Mouse (Mus musculus) mouse embryonic stem cell (cell line): ENCODE results near the gene Wdr20.
"Not testable (repeated sequence)": the region's sequence is repeated elsewhere in the genome, so short reads cannot be mapped to it uniquely, and the experiment has no call there.

Experiments used
- in situ Hi-C, 2 experiments: fragments of 300-500 bp; cut with MboI; formaldehyde crosslinking; loops; 1 replicate in 1 of 2; 3 replicates in 1 of 2; pipeline ENCODE4 v1.14.3; 2019 to 2020; ENCODE audit warnings: low sequenced_read_pairs in 2 of 2, low pct_unique_long_range_greater_than_20kb in 1 of 2, mixed read lengths in 1 of 2; ENCODE audit not compliant: unreplicated experiment in 1 of 2

Gene Wdr20

DNA sequence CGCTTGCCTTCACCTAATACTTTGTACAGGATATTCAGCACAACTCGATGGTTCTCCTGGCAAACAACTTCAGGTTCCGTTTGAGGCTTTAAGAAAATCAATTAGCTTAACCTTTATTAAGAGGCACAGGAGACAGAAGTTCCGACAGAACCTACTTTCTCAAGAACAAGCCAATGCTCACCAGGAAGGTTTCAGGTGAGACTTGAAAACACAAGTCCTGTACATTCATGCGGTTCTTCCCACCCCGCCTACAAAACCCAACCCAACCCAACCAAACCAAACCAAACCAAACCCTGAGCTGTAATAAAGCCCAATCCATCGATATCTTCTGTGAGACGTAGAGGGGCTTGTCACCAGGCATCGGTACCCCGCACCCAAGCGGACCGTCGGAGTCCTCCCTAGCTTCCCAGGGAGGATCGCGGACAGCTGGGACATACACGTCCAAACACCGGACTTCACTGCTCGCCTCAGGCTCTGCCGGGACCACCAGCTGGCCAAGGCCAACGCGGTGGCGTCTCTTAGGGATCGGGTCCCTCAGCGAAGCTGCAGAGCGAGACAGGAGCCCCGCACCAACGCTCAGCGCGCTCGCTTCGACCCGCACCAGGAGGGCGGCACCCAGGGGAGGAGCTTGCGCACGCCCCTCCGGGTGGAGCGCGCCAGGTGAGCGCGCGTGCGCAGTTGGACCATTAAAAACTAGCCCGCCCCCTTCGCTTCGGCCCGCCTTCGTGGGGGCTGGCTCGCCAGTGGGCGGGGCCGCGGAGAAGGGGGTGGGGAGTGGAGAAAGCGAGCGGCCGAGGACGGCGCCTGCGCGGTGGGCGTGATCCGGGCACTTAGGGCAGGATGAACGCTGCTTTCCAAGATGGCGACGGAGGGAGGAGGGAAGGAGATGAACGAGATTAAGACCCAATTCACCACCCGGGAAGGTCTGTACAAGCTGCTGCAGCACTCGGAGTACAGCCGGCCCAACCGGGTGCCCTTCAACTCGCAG lies at the start of gene Wdr20:
Gene Wdr20 (plus strand): TSS at position 775 of the 988 bp plus-strand sequence.
- in situ Hi-C loops = loop anchor here in 1 of 2 experiments (10.0 kb wide), 1 partner anchor 107 kb away; the partner anchor contains the start of gene Mok

DNA sequence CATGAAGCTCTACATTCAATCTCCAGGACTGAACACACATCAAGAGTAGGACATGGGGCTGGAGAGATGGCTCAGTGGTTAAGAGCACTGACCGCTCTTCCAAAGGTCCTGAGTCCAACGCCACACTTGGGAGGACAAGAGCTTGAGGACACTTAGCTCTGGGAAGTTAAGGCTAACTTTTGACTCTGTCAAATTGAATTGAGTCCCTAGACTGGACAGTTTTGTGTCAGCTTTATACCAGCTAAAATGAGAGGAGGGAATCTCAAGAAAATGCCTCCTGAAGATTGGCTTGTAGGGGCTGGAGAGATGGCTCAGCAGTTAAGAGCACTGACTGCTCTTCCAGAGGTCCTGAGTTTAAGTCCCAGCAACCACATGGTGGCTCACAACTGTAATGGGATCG lies 48.8 kb upstream of the Wdr20 start:
- in situ Hi-C loops = not testable (repeated sequence)

DNA sequence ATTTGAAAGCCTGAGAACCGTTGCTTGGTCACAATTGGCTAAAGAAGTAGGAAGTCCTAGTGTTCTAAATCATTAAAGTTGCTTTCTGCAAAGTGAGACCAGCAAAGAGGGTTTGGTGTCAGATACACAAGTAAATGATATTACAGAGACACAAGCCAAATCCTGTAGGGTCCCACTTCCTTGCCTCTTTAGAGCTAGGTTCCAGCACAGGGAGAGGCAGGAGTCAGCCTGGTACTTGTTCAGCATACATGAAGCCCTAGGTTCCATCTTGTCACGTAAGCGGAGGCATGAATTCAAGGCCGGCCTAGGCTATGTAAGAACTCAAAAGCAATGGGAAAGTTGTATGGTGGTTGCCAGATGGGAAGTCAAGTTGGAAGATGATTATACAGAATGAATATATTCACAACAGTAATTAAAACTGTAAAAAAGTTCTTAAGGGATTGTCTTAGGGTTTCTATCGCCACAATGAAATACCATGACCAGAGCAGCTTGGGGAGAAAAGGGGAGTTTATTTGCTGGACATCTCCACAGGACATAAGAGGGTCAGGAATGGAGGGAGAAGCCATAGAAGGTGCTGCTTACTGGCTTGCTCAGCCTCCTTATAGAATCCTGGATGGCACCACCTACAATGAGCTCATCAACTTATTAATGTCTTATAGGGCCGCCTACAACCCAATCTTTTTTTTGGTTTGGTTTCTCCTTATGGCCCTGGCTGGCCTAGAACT lies 47.7 kb upstream of the Wdr20 start:
- in situ Hi-C loops = no loop called here

DNA sequence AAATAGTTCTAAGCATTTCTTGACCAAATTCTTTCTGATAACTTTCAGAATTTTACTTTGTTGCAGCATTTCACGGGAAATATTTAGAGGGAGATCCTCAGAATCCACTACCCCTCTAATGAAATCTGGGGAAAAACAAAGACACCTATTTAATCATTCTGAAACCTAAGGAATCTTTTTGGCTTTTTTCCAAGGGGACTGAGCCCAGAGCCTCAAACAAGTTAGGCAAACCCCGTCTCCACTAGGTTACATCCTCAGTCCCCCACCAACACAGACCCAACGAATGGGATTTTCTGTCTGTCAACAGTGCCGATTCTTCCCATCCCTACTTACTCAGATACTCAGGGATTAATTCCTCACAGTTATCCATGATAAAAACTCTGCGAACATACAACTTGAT lies 44.4 kb upstream of the Wdr20 start:
- in situ Hi-C loops = not testable (repeated sequence)

DNA sequence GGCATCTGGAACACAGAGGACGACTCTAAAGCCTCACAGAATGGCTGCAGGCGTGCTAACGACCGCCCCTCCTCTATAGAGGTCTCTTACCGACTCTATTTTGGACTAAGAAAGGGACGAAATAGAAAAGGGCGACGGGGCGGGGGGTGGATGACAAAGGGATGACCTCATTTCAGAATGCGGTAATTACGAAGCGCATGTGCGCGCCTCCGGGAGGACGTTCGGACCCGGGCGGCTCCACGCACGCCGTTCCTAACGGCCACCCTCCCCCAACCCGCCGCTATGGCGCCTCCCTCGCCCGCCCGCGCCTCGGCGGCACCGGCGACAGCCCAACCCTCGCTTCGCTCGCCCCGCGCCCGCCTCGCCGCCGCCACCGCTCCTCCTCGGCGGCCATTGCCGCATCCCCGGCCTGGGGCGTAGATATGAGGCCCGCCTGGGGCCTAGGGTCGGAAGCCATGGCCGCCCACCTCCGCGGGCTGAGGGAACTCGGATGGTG lies 42.0 kb upstream of the Wdr20 start:
- in situ Hi-C loops = no loop called here

DNA sequence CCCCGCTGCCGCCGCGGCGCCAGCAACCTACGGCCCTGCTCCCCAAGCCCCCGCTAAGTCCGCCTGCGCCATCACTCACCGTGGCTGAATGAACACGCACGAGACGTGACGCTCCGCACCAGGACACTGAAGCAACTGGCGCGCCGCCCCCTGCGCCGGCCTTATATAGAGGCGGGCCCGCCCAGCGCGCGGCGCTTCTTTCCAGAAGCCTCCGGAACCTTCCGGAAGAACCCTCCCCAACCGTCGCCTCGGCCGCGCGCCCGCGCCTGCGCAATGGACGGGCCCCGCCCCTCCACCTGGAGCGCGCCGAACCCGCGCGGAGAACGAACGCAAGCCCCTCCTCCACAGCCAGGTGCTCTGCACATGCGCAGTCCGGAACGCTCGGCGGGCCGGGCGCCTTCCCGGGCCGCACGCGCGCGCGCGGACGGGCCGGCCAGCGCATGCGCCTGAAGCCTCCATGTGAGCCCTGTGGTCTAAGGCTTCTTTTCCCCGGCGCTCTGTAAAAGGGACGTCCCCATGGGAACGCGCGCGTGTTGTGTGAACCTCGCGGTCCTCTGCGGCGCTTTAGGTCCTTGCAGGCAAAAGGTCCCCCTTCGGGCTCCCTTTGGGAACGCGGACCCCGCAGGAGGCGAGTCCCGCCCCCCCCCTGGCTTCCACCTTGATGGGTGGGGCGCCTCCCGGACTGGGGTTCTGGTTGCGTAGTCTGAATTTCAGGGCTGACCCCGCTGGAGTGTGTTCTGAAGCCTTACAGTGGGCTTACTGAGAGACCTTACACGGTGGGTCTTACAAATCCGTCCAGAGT lies 41.4 kb upstream of the Wdr20 start:
- in situ Hi-C loops = no loop called here

DNA sequence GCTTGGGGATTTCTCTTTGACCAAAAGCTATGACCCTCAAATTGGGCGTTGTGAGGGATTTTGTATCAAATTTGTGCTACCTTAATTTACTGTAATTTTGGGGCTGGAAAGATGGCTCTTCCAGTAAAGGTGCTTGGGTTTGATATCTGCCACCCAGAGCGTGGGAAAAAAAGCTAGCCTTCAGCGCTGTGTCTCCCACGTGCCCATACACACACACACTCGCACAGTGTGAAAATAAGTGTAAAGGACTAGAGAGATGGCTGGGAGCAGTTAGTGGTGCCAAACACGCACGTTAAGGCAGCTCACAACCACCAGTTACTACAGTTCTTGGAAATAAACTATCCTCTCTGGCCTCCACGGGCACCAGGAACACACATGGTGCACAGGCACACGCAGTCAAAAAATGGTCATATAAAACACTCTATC lies 40.8 kb upstream of the Wdr20 start:
- in situ Hi-C loops = no loop called here

DNA sequence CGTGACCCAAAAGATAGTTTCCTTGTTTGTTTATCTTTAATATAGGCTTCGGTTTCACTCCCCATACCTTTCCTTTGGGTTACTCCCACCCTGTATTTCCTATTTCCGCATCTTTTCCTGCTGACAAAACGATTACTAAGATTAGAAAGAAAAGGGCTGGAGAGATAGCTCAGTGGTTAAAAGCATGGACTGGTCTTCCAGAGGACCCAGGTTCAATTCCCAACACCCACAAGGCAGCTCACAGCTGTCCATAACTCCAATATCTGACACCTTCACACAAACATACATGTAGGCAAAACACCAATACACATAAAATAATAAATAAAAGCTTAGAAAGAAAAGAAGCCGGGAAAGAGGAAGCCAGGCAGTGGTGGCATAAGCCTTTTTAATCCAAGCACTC lies 40.3 kb upstream of the Wdr20 start:
- in situ Hi-C loops = no loop called here

DNA sequence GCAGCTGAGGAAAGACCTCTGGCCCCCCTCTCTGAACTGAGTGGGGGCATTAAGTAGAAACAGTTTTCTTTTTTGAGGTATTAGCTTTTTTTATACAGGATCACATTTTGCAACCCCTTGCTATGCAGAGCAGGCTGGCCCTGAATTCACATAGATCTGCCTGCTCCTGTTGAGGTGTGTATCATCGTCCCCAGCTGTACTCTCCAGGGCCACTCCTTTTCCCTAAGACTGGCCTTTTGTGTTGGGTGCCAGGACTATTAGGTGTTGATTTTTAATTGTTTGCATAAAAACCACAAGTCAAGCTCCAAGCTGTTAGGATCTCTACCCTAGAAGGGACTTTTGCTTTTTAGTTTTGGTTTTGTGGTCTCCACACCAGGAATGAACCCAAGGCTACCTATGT lies 39.7 kb upstream of the Wdr20 start:
- in situ Hi-C loops = no loop called here

DNA sequence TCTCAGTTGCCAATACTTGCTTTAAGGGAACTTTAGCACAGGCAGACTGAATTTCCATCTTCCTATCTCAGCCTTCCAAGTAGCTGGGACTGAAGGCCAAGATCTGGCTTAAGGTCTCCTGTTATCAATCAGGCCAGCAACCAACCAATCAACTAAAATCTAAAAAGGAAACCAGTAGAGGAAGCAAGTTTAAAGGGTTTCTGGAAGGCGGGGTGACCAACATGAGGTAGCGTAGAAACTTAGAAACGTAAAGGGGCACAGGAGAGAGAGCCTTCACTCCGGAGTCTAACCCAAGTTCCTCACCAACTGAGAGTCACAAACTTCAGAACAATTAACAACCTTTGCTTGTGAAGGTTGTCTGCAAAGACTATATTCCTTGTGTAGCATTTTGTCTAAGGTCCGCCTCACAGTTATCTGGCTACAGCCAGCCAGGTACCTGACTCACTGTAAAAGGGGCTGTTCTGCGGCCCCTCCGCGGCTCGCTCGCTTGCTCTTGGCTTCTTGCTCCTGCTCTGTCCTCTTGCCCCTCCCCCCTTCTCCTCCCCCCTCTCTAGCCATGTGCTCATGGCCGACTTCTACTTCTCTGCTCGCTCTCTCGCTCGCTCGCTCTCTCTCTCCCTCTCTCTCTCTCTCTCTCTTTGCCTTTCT lies 39.1 kb upstream of the Wdr20 start:
- in situ Hi-C loops = no loop called here

DNA sequence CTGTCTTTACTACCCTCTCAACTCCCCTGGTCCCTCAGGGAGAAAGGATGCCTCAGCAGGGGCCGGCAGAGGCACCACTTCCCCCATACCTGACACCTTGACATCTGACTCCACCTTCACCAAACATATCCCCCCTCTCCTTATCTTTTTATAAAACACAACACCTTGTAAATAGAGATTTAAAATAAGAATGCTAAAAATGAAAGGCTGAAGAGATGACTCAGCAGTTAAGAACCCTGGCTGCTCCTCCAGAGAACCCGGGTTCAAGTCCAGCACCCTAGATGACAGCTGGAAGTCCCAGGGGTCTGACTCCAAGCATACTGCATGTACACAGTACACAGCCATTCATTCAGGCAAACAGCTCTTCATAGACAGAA lies 38.6 kb upstream of the Wdr20 start:
- in situ Hi-C loops = no loop called here

DNA sequence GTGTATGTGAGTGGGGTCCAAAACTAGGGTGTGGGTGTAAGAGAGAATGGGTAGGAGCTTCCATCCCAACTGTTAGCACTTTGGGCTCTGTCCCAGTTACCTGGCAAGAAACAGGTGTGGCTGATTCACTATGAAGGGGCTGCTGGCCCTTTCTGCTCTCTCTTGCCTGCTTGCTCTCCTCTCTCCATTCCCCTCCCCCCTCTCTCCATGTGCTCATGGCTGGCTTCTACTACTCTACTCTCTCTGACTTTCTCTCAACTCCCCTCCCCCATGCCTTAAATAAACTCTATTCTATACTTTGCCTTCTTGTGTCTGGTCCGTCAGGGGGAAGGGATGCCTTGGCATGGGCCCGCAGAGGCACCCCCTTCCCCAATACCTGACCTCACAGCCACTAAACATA lies 37.0 kb upstream of the Wdr20 start:
- in situ Hi-C loops = no loop called here

DNA sequence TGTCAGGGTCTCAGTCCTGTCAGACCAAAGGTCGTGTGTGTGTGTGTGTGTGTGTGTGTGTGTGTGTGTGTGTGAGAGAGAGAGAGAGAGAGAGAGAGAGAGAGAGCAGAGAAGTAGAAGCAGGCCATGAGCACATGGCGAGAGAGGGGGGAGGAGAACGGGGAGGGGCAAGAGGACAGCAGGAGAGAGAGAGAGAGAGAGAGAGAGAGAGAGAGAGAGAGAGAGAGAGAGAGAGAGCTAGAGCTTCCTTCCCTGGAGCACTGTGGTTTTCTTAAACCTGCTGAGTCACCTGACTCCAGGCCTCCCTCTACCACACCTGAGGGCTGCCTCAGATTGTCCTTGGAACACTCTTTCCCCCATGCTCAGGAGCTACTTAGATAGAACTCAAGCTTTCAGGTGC lies 36.4 kb upstream of the Wdr20 start:
- in situ Hi-C loops = not testable (repeated sequence)

DNA sequence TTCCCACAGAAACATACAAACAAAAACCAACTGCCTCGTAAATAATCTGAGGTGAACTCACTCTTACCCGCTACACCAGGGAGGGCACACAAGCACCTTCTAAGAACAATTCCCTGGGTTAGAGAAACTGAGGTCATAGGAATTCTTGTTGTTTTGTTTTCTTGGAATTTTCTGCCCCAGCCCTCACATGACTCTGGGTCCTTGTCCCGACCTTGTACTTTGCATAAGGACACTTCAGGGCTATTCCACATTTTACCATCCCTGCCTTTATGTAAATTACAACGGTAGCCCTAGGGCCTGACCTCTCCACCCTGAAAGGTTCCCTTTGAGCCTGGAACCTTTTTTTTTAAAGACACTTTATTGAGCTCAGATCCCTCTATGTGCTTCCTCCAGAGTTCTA lies 35.2 kb upstream of the Wdr20 start, which contains the start of gene Hsp90aa1:
Gene Hsp90aa1 (minus strand): TSS at position 173 of the 400 bp plus-strand sequence.
- in situ Hi-C loops = no loop called here

DNA sequence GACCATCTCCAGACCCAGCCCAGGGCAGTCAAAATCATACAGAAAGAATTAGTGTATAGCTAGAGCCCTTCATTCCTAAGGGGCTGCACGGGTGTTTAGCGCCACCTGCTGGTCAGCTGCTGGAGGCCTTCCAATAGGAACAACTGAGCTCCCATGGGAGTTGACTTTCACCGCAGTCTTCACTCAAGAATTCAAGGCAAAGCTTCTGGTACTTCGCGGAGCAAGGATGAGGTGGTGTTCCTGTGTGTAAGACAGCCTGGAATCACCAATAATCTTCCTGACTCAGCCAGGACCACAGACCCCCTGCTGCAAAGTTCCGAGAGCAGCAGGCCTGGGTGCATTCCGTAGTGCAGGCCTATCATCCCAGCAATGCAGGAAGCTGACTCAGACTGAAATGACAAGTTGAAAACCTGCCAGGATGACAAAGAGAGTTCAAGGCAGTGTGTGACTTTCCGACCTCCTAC lies 34.7 kb upstream of the Wdr20 start:
- in situ Hi-C loops = no loop called here

DNA sequence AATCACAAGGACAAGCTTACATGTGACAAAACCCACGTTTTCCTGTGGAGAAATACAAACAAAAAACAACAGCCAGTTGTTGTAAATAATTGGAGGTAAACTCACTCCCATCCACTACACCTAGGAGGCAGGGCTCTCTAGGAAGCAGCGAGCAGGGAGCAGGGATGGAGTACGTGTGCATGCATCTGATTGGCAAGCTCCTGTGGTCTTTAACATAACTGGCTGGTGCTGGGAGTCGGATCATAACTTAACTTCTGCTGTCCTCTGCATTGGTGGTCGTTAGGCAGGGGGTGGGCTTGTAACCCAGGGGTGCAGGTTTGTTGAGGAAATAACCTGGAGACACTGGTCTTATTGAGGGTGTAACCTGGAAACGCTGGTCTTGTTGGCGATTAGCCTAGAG lies 34.1 kb upstream of the Wdr20 start:
- in situ Hi-C loops = no loop called here

DNA sequence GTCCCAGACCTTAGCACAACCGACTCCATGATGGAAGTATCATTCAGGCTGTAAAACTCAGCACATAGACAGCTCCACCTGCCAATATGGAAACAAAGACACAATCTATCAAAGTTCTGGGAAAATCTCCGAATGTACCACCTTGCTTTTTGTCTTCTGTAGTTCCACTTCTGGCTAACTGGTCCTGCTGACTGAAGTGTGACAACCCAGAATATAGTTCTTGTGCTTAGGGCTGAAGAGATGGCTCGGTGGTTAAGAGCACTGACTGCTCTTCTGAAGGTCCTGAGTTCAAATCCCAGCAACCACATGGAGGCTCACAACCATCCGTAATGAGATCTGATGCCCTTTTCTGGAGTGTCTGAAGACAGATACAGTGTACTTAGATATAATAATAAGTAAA lies 32.3 kb upstream of the Wdr20 start:
- in situ Hi-C loops = not testable (repeated sequence)
